Mouse (Mus musculus) frontal cortex, postnatal 25 days (tissue): ENCODE data around the gene Cib1.

ENCODE experiments used
- DNase-seq, 2 experiments: peaks; one replicate each; pipeline ENCODE4 v3.0.0; 2022; ENCODE audit warnings: low spot score in 2 of 2

Cib1 gene

GRCm38 (mm10) chr7:80233799-80234198, 1.2 kb upstream of the Cib1 start:
- no peak for DNase-seq

DNA sequence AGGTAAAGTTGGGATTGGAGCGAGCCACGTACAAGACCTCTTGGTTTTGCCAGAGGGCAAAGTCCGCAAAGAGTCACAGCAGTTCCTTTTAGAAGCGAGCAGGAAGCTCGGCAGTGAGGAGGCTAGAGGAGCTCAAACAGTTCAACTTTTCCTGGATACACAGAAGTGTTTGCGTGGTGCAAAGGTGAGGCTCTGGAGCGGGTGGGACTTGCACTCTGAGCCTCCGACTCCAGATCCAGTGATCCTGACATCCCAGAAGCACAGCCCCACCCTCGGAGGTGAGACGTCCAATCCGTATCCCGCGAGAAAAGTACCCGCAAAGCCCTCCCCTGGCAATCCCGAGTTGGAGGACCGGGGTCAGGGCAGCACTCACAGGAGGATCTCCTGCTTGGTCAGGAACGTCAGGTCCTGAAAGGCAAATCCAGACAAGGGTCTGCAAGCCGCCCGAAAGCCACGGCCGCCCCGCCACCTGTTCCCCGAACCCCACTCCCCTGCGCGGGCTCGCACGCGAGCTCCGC, 583 bp downstream of the Cib1 start:
- no peak for DNase-seq

- DNase-seq: no peak
Measured at GRCm38 (mm10) chr7:80230196-80230595, 2.4 kb downstream of the Cib1 start.

DNA sequence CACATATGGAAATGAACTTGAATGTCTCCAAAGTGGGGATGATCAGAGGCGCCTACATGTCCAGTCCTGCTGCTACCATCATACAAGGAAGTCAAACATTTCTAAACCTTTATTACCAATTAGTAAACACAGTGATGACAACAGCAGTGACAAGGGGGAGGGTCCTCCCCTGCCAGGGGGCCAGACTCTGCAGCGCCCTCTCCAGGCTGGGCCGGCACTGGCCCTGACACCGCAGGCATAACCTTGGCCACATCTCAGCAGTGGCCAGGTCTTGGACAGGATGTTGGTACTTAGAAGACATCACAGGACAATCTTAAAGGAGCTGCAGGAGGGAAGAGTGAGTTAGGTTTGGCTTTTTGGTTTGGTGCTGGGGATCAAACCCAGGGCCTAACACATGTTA, 5.5 kb downstream of the Cib1 start:
- no peak for DNase-seq

DNA sequence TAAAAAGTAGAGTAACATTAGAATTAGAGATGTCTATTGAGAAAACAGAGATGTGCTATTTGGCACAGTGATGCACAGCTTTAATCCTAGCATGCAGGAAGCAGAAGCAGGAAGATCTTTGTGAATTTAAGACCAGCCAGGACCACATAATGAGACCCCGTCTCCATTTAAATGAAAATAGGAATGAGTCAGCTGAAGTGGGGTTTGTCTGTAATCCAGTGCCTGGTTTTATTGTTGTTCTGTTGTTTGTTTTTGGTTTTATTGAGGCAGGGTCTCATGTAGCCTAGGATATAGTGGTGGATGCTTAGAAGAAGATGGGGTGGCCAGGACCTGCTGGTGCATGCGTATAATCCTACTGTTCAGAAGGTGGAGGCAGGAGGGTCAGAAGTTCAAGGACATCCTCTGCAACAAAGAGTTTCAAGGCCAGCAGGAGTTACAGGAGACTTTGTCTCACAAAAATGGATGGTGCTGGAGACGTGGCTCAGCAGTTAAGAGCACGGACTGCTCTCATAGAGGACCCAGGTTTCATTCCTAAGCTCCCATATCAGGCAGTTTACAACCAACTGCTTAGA, 11.3 kb downstream of the Cib1 start:
- DNase-seq: no peak

DNA sequence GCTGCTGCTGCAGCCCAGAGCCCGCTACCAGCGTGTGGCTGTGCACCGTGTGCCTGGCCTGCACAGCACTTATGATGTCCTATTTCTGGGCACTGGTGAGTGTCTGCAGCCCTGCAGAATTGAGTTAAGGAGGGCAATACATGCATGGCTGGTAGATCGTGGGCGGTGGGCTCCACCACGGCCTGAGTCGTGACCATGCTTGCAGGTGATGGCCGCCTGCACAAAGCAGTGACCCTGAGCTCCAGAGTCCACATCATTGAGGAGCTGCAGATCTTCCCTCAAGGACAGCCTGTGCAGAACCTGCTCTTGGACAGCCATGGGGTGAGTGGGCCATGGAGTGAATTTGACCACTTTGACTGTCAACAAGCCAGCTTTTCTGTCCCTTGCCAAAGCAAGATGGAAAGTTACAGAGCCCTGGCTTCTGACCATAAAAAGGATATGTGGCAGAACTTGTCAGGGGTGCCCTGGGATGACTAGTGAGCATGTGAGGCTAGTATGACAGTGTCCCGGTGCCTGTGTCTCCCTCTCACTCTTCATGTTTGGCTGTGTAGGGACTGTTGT, 12.3 kb downstream of the Cib1 start:
- no peak for DNase-seq

- DNase-seq: no peak
Measured at GRCm38 (mm10) chr7:80218666-80219065, 13.9 kb downstream of the Cib1 start.

- DNase-seq: no peak
Measured at GRCm38 (mm10) chr7:80216566-80216965, 16.0 kb downstream of the Cib1 start.

DNA sequence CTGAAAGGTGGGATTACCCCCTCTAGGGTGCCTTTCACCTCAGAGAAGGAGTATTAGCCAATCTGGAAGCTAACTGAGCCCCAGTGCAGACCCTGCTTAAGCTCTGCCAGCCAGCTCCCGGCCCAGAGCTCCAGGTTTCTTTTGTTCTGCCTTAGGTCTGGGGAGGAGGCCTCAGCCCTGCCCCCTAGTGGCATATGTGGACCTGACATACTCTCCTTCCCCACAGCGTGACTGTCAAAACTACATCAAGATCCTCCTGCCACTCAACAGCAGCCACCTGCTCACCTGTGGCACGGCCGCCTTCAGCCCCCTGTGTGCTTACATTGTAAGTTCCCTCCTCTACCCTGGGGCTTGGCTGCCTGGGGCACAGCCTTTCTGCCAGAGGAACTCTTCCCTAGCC, 17.2 kb downstream of the Cib1 start:
- DNase-seq: peak; percentile 59 to 60

GRCm38 (mm10) chr7:80214459-80214858, 18.2 kb downstream of the Cib1 start:
- DNase-seq: no peak

DNA sequence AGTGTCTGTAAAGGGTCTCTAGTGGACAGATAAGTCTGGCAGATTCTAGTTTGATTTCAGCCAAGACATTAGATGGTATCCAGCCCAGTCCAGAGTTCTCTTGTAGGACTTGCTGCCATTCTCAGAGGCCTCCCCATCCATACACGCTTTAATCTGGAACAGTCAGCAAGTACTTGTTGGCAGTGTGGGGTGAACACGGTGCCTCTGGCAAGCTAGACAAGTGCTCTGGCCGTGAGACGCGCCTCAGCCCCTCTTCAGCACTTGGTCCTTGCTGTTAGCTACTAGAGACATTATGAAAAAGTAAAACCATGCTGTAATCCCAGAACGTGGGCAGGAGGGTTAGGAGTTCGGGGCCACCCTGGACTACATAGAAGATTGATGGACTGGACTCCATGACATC, 19.0 kb downstream of the Cib1 start:
- DNase-seq: no peak

- no peak for DNase-seq
Measured at GRCm38 (mm10) chr7:80210982-80211381, 21.6 kb downstream of the Cib1 start.

DNA sequence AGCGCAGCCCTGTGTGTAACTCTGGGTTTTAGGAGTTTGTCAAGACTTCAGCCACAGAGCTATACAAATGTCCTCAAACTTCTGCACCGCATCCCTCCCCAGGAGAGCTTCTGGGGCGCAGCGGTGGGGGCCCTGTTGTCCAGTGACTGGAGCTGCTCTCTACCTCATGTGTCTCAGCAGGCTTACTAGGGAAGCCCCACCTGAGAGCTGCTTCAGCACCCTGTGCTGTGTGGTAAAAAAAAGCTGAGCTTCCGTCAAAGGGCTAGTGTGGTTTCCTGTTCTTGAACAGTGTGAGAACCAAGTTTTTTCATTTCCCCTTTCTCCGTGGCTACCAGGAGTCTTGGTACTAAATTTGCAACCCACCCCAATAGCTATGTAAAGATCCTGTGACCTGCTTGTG, 22.9 kb downstream of the Cib1 start:
- no peak for DNase-seq

DNA sequence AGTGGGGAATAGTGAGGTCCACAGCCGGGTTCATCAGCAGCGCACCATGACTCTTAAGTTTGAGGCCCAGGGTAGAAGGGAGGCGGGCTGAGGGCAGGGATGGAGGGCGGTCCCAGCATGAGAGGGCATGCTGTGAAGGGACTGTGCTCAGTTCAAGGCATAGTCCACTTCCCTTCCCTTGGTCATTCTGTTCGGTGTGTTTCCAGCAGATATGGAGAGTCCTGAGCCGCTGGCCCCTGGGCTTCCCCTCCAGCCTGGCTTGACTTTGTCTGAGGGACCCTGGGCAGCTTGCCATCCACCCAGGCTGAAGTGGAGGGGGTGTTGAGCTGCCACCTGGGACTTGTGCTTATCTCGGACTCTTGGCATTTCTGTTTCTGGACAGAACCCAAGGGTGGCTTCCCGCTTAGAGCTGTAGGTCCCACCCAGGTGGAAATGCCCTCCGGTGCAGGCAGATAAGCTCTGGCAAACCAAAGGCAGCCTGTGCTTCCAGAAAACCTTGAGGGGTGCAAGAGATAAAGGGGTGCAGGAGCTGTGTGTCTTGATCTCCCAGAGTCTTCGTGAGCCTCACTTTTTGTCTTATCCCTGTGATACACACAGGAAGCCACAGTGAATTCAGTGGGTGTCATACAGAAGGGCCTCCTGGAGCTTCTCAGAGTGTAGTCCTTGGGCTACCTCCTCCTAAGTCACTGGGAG, 23.7 kb downstream of the Cib1 start:
- no peak for DNase-seq

DNA sequence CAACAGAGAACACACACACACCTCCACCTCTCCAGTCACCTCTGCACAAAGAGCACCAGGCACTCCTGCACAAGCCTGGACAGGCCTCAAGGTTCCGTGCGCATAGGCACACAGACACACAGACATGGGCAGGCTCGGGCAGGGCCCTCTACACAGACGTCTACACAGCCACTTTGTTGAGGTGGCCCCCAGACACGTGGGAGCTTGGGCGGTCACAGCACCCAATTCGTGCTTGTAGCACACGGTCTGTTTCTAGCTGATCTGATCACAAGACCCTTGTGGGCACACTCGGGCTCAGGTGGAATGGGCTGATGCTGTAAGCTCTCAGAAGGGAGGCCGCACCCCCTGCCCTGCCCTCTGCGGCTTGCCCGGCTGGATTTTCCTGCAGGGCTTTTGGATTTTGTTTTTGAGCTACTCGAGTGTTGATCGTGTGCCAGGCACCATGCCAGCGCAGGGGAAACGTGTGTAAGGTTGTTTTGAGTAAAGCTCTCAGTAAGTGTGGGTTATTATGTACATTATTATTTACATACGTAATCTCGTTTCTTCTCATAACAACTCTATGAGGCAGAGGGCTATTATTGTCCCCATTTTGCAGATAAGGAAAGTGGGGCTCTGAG, 24.5 kb downstream of the Cib1 start:
- DNase-seq: no peak

GRCm38 (mm10) chr7:80207314-80207731, 25.3 kb downstream of the Cib1 start:
- DNase-seq: no peak

GRCm38 (mm10) chr7:80205705-80206589, 26.7 kb downstream of the Cib1 start:
- DNase-seq: no peak

GRCm38 (mm10) chr7:80204961-80205360, 27.7 kb downstream of the Cib1 start:
- DNase-seq: no peak

GRCm38 (mm10) chr7:80204362-80204761, 28.3 kb downstream of the Cib1 start:
- DNase-seq: no peak

- no peak for DNase-seq
Measured at GRCm38 (mm10) chr7:80203638-80204096, 28.9 kb downstream of the Cib1 start.

DNA sequence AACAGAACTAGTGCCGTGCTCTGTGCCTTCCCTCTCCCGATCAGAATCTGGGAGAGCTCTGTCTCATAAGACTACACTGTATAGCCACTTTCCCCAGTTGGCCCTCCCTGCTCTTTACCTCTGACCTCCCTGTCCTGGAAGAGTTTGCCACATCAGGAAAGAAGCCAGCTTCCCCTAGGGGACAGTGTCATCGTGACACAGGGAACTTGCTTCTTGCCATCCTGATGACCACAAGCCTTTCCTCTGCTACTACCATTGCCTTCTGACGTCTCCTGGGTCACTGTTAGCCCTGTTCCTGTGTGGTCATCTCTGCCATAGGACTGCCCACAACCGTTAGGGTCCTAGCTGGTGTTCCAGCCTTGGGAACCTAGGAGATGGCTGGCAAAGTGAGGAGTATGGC, 29.7 kb downstream of the Cib1 start:
- no peak for DNase-seq
